Mouse (Mus musculus) mature B cell (primary cell): Measurements from ENCODE around the gene AI837181.
"Not testable (repeated sequence)": the region's sequence is repeated elsewhere in the genome, so short reads cannot be mapped to it uniquely, and the experiment has no call there.

Experiments used
- in situ Hi-C: fragments of 300-500 bp; cut with MboI; formaldehyde crosslinking; loops from 2 replicates; pipeline ENCODE4 v1.14.3; 2019

The AI837181 gene

DNA sequence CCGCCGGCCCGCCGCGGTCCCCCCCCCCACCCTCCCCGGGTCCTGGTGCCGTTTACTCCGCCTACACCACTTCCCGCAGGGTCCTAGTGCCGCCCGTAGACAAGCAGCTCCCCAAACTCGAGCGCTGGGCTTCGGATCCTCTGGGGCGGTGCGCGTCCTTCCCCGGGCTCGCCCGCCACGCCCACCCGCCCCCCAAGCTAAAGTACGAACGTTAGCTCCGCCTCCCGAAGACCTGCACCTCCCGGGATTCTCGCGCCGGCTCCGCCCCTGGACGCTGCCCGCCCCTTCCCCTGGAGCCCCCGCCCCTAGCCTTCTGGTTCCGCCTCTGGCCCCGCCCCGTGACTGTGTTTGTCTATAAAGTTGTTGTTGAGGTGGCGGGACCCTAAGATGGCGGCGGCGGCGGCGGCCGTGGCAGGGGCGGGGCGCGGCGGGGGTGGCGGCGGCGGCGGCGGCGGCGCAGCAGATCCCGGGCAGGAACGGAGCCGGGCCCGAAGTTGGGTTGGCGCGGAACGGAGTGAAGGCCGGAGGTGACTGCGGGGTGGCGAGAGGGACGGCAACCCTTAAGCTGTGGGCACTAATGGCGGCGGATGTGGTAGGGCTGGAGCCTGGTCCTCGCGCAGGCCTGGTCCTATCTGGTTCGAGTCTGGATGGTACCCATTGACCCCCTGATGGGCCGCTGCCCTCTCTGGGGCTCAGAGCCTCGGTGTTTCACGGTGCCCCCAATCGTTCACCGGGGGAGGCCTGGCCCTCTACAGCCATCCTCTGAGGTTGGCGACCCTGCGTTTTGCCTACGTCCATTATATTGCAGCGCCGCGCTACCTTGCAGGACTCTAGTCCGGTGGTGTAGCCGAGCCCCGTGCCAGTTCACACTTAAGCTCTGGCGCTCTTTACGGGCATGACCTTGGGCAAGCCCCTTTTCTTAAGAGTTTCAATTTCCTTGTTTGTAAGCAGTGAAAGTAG, at the start of gene AI837181, which contains the start of gene Drap1:
TSS of gene AI837181 (plus strand) at position 363 of the 960 bp plus-strand sequence.
TSS of gene Drap1 (minus strand) at position 198 of the 960 bp plus-strand sequence.
- in situ Hi-C loops = no loop called here

DNA sequence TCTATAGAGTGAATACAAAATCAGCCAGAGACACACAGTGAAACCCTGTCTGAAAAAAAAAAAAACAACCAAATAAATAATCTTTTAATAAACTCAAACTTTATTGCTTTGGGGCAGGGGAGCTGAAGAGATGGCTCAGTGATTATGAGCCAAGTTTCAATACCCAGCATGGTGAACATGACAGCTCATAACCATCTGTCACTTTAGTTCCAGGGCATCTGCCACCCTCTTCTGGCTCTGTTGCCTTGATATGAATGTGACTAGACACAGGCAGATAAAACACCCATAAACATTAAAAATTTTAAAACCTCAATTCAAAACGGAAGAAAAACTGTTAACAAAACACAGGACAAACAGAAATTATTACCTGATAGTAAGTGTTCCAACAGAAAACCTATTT, 47.5 kb upstream of the AI837181 start:
- in situ Hi-C loops = no loop called here

DNA sequence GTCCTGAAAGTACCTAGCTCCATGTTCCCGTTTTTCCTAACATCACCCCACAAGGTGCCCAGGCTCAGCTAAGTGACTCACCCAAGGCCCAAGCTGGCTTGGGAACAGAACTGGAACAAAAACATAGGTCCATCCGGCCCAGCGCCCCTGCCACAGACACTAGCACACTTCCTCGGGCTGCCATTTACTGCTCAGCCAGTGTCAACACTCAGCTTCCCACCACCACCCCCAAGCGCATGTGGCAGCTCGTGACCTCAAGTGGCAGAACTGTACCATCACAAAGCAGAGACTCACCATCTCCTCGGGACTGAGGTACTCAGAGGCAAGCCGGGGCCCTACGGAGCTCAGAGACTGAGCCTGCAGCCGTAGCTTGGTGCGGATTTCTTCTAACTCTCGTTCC, 41.6 kb upstream of the AI837181 start:
- in situ Hi-C loops = no loop called here

DNA sequence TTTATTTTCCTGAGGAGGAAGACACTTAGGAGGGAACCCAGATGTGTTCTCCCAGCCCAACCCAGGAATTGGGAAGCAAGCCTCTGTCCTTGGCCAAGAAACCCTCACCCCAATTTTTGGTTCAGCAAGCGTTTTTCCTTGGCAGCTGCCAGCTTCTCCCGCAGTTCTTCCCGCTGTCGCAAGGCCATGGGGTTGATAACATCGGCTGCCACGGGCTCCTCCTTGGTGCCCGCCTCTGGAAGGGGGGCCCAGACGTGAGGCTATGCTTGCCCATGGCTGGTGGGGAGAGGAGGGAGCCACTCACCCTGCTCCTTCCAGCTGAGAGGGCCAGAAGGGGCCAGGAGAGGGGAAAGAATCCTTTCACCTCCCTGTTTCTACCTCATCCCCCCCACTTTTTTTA, 40.2 kb upstream of the AI837181 start:
- in situ Hi-C loops = no loop called here

DNA sequence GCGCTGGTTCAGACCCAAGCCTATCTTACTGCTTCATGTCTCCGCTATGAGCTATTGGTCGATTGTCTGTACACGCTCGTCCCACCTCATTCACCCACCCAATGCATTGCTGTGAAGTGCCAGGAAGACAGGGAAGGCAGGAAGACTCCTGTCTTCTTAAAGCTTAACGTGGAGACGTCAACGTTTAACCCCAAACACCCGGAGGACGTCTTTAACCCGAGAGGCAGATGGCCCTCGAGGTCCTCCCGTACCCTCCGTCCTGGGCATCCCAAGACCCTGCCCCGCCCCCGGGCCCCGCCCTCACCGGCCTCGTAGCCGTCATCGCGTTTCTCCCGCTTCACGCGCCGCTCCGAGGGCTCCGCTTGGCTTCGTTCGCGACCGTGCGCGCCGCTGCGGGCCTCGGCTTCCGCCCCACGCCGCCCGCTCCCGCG, 36.9 kb upstream of the AI837181 start:
- in situ Hi-C loops = no loop called here

DNA sequence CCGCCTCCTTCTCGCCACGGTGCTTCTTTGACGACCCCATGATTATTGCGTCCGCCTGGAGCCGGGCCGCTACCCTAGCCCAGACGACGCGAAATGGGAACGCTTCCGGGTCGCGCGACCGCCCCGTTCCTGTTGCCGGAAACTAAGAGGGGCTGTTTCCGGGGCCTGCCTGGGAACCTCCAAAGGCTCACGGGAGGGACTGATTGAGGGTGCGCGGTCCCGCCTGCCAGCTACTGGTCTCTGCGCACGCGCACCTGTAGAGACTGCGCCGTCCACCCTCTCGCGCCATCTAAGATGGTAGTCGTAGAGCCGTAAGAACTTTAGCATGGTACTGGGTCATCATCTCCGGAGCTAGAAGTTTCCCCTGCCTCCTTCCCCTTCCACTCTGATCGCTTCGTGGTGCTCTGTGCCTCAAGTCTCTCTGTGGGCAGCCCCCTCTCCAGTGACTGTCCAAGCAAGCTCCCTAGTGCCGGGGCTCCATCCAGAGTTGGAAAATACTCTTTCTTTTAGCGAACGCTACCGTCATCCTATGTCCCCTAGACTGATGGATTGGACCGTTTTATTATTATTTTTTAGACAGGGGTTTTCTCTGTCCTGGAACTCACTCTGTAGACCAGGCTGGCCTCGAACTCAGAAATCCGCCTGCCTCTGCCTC, 36.2 kb upstream of the AI837181 start, which contains the start of gene Sart1:
TSS of gene Sart1 (minus strand) at position 116 of the 655 bp plus-strand sequence.
- in situ Hi-C loops = no loop called here

DNA sequence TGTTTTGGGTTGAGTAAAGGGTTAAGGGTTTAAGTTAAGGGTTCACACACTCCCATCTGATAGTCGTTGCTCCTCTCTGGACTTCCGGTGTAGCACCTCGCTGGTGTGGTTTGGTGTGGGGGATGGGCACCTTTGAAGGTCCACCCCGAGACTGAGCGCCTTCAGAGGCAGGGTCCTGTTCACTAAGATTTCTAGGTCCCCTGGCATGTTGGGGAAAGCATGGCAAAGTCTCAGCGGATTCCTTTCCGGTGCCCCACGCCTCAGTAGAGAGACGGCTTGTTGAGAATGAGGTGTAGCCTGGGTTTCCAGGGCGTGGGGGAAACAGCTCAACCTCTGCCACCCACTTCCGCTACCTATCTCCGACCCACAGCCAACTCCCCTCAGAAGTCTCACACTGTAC, 35.3 kb upstream of the AI837181 start:
- in situ Hi-C loops = no loop called here

DNA sequence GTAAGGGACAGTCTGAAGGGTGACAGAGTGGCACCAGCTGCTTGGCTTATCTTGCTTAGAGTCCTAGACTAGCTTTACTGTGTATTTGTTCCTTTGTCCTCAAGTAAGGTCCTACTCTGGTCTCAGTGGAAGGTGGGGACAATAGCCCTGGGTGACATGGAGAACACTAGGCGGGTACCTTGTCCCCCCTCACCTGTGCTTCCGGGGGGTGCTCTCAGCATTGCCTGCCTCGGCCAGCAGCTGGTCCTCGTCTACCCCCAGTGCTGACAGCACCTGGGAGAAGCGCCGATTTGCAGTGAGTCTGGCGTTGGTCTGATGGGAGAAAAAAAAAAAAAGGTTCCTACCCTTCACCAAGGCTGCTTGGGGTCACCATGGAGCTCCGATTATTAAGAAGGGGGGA, 34.5 kb upstream of the AI837181 start:
- in situ Hi-C loops = no loop called here

DNA sequence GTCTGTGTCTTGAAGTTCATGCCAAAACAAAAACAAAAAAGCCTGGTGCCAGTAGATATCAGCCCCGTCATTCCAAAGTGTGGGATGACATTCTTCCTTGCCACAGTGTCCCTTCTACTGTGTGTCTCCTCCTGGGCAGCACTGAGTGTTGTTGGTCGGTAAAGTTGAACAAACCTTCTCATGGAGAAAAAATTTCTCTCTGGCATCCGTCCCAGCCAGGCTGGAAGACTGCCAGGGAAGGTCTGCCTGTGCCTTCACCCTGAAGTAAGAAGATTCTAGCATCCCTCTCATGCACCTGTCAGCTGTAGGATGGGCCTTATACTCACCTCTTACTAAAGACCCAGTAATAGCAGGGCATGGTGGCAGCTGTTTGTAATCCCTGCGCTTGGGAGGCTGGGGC, 32.1 kb upstream of the AI837181 start:
- in situ Hi-C loops = no loop called here

DNA sequence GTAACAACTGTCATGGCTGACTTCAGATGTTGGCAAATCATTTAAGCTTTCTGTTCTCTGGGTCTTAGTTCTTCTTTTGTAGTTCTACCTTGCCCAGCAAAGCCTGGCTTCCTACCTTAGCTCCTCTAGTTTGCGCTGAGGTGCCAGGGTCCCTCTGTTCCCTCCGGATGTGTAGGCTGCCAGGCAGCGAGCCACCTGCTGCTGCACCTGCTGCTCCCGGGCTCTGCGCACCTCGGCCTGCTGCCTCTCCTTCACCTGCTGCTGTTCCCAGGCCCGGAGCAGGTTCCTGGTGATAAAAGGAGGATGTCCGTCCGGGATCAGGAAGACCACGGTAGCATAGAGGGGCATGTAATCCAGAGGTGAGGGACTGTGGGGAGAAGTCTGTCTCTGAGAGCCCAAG, 30.8 kb upstream of the AI837181 start:
- in situ Hi-C loops = no loop called here

DNA sequence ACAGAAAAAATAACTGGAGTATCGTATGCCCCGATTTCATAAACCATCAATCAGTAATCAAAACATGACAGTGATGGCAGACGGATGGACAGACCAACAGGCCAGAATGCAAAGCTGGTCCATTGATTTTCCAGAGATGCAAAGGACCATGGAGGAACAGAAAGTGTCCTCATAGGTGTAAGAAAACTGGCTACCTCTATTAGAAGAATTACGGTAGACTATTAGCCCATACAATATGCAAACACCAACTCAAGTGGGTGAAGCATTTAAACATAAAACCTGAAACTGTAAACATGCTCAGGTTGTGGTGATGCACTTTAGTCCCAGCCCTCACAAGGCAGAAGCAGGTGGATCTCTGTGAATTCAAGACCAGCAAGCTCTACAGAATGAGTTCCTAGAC, 29.6 kb upstream of the AI837181 start:
- in situ Hi-C loops = no loop called here

DNA sequence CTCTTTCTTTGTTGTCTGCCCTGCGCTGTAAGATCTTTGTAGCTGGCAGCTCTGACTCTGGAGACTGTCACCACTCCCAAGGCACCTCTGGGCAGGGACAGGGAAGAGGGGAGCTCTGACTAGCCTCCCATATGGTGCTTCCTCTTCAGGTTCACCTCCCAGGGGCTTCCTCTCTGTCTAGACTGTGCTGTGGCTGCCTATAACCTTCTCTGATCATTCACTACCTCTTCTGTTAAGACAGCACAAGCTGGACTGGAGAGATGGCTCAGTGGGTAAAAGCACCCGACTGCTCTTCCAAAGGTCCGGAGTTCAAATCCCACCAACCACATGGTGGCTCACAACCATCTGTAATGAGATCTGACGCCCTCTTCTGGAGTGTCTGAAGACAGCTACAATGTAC, 23.9 kb upstream of the AI837181 start:
- in situ Hi-C loops = not testable (repeated sequence)

DNA sequence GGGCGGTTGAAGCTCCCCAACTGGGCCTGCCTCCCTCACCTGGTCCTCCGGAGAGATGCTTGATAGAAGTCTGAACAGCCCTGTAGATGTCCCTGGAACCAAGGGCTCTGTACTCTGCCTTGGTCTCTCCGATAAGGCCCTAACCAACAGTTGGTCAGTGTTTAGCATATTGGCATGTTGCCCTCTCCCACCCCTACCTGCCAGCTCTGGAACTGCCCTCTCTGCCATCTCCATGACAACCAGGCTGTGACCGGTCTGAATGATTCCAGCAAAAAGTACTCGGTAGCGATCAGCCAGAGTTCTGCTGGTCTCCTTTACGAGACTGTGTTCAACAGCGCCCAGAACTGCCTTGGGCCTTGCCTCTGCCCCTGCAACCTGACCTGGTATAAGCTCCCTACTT, 22.7 kb upstream of the AI837181 start, which contains the start of gene Tsga10ip:
TSS of gene Tsga10ip (minus strand) at position 234 of the 400 bp plus-strand sequence.
- in situ Hi-C loops = no loop called here

DNA sequence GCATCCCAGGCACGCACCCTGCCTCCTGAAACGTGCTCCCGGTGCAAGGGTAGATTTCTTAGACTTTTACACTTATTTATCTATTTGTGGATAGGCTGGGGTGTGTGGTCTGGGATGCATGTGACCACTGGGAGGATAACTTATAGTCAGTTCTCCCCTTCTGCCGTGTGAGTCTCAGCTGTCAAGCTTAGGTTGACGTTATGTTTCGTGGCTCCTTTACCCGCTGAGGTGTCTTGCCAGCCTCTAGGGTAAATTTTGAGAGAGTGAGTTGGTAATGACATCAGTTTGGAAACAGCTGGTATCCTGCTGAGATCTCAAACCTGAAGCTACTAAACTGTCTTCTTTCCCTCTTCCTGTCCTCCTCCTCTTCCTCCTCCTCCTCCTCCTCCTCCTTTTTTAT, 19.0 kb upstream of the AI837181 start:
- in situ Hi-C loops = no loop called here

DNA sequence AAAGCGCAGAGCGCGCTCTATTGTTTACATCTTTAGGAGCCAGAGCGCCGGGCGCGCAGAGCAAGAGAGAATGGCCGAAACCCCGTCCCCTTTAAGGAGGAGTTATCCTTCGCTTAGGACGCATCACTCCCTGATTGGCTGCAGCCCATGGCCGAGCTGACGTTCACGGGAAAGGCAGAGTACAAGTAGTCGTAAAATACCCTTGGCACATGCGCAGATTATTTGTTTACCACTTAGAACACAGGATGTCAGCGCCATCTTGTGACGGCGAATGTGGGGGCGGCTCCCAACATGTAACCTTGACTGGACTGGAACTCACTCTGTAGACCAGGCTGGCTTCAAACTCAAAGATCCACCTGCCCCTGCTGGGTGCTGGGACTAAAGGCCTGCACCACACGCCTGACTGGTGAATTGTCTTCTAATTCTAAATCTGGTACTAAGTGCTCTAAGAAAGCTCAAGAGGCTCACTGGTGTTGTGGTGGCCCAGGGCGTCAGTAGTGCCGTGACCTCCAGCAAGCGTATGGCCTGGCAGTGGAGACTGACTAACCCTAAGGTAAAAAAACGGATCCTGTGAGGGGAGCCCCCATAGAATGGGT, 18.3 kb upstream of the AI837181 start:
- in situ Hi-C loops = not testable (repeated sequence)

DNA sequence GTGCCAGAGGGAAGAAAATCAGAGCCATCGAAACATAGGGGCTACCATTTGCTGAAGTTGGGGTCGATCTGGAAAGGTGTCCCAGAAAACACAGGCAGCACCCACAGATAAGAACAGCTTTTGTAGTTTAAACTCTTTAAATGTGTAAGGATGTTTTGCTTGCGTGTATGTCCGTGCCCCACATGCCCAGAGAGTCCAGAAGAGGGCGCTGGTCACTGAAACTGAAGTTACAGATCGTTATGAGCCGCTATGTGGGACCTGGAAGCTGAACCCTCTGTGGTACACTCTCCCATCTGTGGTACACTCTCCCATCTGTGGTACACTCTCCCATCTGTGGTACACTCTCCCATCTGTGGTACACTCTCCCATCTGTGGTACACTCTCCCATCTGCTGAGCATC, 17.8 kb upstream of the AI837181 start:
- in situ Hi-C loops = no loop called here

DNA sequence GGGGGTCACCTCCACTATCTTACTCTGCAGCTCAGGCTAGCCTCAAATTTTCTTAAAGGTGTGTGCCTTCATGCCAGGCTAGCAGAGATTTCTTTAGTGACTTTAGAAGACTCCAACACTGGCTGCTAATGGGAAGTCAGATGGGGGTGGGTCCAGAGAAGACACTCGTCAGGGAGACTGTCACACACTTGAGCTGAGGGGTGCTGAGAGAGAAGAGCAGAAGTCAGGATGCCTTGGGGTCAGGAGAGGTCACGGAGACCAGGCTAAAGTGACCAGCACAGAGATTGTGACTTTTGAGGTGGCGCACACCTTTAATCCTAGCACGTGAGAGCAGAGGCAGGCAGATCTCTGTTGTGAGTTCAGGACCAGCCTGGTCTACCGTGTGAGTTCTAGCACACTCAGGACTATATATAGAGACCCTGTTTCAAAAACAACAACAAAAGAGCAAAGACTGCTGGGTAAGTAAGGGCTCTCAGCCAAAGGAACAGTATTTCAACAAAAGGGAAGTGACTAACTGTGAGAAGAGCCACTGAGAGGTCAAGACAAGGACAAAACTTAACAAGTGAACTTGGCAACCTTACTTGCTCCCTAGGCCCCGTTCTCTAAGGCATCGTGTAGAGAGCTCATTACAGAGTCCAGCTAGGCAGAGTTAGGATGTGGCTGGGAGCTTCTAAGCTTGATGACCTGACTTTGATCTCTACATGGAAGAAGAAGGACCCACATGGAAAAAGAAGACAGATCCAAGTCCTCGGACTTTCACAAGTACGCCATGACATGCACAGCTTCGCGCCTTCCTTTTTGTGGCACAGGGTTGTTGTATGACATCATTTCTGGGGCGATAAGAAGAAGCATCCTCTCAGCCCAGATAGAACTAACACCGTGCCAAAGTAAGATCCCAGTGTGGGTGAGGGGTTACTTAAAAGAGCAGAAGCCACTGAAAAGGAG, 16.6 kb upstream of the AI837181 start:
- in situ Hi-C loops = no loop called here

DNA sequence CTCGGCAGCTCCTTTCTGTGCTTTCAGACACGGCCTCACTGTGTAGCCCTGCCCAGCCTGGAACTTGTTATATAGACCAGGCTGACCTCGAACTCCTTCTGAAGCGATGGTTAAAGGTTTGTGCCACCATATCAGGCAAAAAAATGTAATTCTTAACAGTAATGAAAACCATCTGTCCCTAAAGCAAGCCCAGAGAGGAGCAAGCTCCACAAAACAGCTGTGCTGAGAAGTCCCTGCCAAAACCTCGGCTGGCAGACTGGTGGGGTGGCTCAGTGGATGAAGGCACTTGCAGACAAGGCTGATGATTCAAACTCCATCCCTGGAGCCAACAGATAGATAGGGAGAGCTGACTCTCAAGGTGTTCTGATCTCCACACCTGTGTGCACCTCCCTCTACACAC, 15.9 kb upstream of the AI837181 start:
- in situ Hi-C loops = no loop called here

DNA sequence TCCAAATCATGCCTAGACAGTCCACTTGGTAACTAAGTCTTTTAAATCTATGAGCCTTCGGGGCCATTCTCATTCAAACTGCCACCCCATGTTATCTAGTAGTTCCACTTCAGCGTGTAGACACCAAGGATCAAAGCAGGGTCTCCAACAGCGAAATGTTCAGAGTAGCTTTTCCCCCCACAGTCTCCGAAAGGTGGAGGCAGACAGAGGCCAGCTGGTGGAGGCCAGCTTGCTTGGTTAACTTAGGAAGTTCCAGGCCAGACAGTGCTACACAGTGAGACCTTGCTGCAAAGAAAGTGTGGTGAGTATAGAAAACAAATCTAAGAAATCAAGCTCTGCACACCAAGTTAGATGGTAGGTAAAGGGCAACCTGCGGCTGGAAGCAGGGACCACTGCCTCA, 14.3 kb upstream of the AI837181 start:
- in situ Hi-C loops = no loop called here

DNA sequence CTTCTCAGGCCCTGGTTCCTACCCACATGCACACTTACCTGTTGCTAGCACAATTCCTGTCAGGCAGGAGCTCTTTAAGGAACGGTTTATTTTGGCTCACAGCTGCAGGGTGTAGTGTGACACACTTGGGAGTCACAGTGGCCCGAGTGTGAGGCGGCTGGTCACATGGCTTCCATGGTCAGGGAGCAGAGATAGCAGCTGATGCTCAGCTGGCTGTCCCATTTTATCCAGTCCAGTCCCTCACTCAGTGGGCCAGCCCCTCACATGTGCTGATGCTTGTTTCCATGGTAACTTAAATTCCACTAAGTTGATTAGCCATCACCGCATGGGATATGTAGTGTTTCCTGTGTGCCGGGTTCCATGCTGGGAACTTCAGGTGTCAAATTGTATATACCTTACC, 13.0 kb upstream of the AI837181 start:
- in situ Hi-C loops = no loop called here

DNA sequence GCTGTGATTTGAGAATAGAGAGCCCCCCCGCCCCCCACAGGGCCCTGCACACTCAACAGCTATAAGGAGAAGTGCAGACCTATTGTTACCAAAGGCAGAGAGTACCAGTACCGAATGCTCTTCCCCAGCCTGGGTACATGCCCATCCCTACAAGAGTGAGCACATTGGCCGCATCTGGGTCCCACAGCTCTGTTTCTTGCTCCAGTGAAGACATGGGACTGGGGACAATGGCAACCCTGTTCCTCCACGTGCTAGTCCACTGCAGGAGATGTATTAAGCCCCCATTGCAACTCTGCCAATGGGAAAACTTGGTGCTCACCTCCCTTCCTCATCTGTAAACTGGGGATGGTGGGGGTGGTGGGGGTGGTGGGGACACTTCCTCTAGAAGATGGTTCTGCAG, 11.1 kb upstream of the AI837181 start:
- in situ Hi-C loops = no loop called here
